Mouse (Mus musculus) CD4-positive, CD25-positive, alpha-beta regulatory T cell, adult 2 months (primary cell): ENCODE results near the gene Fbn1.

Experiments
- DNase-seq: peaks from one replicate; pipeline ENCODE4 v3.0.0-alpha.2; 2012; ENCODE audit warnings: low read depth, low spot score

The Fbn1 gene

DNA sequence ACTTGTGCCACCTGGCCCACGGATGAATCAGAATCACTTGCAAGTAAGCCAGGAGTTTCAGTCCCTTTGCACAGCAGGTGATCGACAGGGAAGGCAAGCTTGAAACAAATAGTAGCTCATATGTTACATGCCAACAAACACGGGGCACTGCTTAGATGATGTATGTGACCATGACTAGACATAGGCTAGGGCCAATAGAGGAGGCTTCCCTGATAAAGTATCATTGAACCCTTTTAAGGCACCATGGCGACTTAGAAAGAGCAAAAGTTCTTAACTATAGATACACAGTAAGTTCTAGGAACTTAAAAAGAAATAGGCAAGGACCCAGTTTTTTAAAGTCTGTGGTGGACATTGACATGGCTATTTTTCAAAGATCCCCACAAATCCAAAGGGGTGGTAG lies at the start of gene Fbn1:
Gene Fbn1, minus strand, starts transcription at position 101 of the 400 bp plus-strand sequence.
- DNase-seq, result no peak

DNA sequence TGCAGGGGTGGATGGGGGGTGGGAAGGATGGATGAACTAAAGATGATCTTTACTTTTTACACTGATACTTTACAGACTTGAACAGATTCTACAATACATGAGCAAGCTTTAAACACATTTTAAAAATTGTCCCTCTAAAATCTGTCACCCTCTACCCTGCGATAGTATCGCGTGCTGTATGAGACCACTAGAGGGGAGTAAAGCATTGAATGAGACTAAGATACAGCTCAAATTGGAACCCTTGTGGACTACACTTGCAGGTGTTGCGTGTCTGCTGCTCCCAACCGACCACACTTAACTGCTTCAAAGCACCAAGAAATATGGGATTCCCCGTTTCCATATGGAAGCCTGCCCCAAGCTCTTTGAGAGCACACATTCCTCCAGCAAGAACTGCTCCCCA lies 48.0 kb upstream of the Fbn1 start:
- DNase-seq, result no peak

DNA sequence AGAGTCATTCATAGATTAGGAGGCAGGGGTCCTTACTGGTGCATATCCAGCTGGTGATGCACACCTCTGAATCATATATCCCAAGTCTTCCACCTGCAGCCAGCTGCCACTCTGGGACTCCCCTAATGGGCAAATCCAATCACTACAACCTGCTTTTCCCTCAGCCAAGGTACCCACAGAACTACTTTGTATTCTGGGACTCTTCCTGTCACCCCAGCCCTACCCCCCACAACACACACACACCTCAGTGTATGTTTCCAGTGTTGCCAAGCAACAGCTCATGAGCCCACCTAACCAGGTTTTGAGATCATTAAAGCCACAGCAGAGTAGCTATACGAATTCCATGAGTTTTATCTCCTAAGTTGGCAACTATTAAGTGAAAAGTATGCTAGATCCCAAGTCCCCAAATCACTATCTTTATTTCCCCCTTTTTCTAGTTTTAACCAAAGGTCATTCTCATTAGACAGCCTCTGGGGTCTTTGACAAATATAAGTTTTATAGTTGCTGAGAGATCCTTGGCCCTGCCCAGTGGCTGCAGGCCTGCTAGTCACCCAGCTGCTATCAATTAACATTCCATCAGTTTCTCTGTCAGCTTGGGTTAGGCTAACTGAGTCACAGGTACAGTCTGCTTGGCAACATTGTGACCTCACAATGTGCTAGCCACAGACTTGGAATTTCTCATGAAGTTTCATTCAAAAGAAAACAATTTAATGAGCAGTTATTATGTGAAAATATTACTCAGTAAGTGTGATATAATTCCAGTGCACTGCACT lies 41.2 kb upstream of the Fbn1 start:
- no peak for DNase-seq

DNA sequence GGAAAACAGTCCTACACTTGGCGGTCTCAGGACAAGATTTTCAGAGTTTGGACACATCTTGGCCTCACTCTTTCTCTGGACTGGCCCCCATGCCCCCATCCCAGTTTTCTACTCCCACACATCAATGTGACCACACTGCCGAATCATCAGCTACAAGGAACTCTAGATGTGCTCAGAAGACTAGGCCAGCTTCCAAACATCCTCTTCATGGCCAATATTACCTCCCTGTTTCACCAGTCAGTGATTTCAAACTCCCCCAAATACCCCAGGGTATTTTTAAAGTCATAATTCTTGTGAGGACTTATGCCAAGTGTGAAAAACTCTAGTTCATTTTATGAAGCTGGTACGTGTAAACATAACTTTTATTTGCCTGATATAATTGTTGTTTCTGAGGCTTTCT lies 37.2 kb upstream of the Fbn1 start:
- DNase-seq, result no peak

DNA sequence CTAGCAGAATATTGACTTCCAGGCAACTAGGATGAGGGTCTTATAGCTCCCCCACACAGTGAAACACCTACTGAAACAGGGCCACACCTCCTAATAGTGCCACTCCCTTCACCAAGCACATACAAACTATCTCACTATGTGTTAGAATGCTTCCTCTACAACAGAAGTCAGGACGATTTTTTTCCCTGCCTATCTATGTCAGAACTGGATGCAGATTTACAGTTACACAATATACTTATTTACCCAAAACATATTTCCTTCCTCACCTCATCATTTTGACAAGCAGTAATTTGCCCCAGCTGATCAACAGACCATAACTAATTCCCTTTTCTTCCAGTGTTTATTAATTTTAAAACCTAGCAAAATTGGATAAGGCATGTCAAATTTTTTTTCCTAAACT lies 35.9 kb upstream of the Fbn1 start:
- no peak for DNase-seq

DNA sequence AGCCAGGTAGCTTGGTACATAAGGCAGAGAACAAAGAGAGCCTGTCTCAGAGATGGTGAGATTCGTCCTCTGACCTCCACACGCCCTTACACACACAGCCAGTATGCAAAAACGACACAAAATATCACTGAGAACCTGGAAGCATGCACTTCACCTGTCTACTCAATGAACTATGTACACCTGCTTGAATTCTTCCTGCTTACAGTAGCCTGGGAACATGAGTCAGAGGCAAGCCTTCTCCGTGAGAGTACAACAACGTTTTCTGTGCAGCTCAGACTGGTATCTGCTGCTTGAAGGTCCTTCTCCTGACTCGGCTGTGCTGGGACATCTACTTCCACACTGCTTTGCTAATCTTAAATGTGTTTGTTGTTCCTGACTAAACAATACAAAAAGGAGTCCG lies 33.7 kb upstream of the Fbn1 start:
- no peak for DNase-seq

DNA sequence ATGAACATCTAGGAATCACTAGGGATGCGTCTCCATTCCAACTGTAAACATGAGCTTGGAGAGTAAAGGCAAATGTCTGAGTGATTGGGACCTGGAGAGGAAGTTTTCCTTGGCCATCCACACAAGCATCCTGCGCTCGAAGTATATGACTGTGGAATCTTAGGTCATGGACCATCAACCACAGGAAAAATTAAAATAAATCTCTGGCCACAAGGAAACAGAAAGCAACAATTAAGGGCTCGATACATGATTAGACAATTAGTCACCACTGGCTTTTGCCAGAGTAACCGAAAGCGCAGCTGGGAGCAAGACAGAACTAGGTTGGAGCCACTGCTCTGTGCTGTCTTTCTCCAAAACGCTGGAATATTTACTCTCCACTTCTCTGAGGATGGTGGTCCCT lies 32.8 kb upstream of the Fbn1 start:
- no peak for DNase-seq

DNA sequence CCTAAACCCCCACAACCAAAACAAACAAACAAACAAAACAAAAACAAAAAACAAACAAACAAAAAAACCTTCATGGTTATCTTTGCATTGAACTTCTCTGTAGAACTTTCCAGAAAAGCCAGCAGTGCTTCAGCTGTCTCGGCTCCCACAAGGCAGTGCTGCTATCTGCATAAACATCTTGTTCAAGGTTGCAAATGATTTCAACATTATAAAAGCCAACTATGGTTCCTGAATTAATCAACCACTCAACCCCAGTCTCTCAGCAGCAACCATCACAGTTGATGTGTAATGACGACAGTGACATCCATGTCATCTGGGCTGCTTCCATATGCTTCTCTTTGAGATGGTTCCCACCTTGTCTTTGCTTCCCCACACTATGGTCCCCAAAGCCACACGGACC lies 31.8 kb upstream of the Fbn1 start:
- DNase-seq, result no peak

DNA sequence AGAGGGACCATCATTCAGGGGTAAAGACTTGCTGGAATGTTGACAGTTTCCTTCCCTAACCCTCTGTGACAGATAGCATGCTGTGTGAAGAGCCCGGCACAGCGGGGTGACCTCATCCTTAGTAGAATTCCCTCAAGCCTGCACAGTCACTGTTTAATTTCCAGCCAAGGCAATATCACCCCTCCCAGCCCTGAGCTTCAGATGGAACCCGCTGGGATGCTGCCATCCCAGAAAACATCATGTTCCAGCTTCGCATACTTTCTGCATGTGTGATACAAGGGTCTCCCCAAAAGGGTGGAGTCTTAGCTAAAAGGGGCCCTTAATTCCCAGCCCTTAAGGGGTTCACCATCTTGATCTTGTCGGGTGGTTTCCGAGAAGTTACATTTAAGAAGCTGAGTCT lies 22.9 kb upstream of the Fbn1 start:
- no peak for DNase-seq

DNA sequence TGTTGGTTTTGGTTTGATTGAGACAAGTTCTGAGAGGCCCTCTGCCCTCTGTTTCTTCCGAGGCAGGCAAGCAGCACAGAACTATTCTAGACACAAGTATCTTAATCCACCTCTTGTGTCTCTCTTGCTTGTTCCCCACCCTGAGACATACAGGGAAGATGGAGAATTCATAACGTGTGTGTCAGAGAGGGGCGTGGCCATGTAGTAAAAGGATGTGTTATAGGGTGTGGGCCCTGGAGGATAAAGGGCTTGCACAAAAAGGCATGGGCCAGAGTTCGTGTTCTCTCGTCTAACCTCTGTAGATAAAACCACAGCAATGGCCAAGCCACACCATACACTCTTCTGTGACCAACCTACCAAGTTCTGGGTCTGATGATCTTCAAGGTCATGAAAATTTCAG lies 18.8 kb upstream of the Fbn1 start:
- no peak for DNase-seq

DNA sequence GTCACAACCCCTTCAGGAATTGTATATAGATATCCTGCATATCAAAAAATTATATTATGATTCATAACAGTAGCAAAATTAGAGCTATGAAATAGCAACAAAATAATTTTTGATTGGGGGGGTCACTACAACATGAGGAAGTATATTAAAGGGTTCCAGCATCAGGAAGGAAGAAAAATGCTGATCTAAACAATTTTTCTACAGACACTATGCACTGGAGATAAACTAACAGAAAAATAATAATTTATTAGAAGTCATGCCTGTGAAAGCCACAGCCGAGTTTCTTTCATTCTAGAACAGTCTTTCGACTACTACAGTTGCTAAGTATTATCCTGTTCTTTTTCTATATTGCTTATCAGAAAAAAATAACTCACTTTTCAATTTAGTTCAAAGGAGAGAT lies 17.7 kb upstream of the Fbn1 start:
- no peak for DNase-seq

DNA sequence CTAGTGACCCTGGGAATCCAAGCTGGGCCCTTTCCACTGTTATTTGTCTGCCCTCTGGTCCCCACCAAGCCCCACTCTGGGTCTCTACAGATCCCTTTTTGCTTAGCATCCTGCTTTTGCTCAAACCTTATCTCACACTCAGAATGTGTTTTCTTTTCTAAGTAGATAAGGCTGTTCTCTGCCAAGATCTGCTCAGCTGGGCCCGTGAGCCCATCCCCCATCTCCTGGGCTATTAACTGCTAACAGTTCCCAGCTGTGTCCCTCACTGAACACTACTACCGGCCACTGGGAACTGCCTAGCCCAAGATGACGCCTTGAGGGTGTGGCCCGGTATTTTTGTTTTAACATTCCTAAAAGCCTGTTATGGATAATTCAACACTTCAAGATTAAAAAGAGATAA lies 8.8 kb upstream of the Fbn1 start:
- DNase-seq, result no peak

DNA sequence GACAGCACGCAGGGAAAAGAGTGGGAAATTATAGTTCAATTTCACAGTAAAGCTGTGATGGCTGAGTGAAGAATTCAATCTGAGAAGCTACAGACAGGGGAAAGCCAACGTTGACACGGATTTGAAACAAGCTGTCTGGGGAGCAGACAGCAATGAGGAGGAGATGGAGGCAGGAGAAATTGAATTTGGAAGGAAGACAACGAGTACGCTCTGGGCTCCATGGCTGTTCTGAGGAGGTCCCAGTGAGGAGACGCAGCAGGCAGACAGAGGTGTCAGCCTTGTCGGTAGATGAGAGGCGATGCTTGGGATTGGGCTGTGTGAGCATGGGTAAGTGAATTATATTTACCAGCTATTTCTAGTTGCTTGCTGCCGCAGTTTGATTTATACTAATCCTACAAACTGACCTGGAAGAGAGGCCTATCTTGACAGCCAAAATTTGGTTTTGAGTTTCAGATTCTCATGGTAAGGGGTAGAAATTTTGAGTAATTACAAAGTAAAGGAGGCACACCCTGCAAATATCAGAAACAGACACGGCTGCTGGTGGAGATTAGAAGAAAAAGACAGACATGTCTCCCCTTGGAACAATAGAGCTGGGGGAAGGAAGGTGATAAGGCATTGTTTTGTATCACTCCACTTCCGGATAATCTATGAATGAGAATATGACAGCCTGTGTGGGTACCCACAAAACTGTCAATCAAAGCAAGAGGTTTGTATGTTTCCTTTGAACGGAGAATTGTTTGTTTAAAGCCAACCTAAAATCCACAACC lies 7.7 kb upstream of the Fbn1 start:
- no peak for DNase-seq

DNA sequence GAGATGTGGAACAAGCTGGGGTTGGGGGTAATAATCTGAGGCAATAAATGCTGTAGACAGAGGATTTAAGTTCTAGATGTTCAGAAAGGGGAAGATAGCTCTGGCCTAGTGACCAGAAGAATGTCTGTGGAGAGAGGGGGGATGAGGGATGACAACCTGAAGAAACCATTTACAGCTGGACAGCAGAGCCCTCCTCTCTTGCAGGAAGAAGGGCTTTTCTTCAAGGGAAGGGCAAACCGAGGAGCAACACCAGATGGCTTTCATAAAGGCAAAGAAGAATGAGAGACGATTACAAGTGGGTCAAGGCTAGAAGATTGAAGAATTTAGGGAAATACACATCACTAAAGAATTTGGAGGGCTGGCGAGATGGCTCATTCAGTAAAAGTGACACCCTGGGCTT lies 6.6 kb upstream of the Fbn1 start:
- DNase-seq, result no peak

DNA sequence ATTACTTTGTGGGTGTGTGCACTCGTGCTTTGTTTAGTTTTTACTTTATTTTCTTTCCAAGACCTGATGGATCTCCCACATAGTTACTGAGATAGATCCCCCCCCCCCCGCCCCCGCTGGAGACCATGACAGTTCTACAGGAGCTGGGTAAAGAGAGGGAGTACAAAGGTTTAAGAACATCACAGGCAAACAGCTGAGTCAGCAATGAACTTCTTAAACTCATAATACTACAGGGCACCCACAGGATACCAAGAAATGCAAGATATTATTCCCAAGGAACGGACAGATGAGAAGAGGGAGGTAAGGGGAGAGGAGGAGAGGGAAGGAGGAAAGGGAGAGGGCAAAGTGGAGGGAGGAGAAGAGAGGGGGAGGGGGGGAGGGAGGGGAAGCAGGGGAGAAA lies 4.8 kb upstream of the Fbn1 start:
- no peak for DNase-seq

DNA sequence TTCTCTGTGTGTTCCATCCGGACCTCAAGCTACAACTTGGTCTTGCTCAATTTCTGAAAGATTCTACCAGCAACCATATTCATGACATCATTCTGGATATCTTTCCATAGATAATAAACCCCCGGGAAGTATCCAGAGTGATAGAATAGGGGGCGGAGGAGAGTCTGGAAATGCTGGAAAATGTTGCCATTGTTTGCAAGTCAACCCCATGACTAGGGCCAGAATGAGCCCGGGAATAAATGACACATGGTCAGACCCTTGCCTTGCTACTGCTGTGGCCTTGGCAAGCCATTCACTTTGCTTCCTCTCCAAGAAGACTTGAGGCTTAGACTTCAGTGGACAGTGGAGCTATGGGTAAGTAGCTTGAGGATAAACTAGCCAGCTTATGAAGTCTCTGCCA lies 4.1 kb upstream of the Fbn1 start:
- no peak for DNase-seq

DNA sequence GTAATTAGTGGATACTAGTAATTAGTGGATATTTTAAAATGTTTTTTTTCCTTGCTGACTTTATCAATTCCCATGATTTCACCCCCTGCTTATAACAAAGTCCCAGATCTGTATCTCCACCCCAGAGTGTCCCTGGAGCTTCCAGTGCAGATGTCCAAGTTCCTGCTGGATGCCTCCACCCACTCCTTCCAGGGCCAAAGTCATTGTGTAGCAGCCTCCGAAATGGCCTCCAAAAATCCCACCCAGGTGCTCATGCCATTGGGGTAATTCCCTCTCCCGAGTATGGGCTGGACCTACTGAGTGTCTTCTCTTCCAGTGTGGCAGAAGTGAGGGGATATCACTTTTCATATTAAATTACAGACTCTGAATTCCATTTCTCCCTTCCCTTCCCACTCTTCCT lies 3.0 kb upstream of the Fbn1 start:
- no peak for DNase-seq

DNA sequence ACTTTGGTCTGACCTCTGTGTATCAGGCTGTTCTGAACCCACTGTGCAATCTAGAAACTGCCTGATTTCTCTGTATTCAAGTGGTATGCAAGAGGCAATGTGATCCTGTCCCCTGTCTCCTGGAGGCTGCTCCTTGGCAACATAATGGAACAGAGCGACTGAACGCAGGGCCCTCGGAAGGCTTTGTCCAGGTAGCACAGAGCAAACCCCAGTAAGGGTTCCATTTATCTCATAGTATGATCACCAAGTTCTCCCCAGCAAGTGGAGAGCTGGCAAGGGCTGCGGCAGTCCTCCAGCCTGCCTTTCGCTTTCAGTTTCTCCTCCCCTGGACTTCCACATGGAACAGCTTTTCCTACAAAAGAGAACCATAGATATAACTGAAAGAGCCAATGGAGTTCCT lies 588 bp upstream of the Fbn1 start:
- no peak for DNase-seq

DNA sequence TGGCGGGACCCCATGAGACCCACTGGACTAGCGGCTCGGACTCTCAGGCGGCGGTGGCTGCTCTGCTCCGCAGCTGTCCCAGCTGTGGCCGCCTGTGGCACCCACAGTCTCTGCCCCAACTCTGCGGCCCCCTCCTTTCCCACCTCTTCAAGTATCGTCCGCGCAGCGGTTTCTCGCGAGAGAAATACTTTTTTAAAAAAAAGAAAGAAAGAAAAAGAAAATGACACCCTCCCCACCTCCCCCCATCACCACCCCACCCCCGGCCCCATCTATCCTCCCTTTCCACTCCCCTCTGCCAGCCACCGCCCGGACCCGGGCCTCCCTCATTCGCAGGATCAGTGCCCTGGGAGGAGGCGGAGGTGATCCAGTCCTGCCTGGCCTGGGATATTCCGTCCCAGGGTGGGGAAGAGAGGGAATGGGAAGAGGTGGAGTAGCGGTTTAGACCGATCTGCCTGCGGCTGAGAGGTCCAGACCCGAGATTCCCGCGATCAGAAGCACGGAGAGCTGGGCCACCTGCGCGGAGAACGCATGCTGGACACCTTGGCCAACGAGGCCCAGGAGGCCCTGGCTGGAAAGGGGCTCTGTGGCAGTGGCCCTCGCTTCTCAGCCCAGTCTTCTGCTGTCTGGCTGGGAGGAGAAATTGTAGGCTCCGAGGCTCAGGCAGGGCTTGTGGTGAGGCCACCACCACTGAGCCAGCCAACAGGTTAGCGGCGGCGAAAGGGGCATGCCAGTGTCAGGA lies 1.3 kb downstream of the Fbn1 start:
- DNase-seq, result no peak

DNA sequence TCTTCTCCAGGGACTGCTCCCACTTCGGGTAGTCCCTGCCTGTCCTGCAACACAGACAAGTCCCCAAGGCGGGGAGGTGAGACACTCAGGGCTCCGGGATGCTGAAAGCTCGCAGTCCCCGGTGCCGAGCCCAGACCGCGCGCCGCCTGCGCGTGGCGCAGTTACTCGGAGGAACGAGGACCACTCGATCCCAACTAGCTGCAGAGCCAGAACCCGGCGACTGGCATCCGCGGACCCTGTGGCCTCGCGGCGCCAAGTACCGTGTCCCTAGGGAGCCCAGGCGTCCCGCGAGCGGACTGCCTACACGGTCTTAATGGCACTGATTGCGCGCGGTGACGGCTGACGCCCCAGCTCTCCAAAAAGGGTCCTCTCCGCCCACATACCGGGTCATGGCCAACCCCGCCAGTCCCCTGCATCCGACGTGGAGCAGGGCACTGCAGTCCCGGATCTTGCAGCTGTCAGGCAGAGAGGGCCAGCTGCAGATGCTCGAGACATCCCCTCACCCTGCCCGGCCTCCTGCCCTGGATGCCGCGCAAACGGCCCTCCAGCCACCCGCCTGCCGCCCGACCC lies 2.0 kb downstream of the Fbn1 start:
- no peak for DNase-seq

DNA sequence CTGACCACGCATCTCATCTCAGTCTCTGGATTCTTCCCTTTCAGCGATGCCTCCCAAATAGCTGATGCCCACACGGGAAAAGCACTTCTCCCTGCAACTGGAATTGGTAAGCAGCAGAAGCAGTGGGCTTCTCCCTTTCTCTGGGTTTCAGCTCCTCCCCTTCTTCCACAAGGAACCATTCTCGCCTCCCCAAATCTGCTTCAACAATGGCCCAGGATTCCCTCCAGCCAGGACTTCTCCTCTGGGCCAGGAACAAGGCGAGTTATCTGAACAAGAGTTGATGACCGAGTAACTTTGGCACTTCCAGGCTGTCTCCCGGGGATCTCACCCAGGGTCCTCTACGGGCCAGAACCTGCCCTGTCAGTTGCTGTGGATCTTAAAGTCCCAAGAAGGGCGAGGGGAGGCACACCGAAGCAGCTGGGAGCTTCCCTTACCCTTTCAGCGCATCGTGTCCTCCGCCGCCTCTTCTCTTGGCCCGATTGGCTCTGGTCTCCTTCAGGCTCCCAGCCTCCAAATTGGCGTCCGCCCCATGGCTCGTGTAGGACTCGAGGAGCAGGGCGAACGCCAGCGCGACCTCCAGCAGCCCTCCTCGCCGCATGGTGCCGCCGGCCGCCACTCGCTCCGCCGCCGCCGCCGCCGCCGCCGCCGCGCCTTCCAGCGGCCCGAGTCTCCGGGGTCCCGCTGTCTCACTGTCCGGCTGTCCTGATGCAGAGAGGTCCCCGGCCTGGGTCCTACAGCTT lies 2.6 kb downstream of the Fbn1 start, which contains the start of gene Gm9913:
Gene Gm9913, plus strand, starts transcription at position 84 of the 740 bp plus-strand sequence.
- DNase-seq, result no peak

DNA sequence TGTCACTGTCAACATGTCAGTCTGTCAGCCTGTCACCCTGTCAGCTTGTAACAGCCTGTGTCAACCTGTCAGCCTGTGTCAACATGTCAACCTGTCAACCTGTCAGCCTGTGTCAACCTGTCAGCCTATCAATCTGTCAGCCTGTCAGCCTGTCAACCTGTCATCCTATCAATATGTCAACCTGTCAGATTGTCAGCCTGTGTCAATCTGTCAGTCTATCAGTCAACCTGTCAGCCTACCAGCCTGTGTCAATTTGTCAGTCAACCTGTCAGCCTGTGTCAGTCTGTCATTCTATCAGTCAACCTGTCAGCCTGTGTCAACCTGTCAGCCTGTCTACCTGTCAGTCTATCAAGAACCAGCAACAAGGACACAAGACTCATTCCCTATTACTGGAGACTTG lies 6.3 kb downstream of the Fbn1 start:
- DNase-seq, result no peak
